Mouse (Mus musculus): ENCODE results near the gene Adh5. TPM values are rescaled to one million over a fixed set of nuclear protein-coding genes. Genes with fewer than 3 reads are reported as not detected.
A peak's percentile ranks its signal among the peaks of the same experiment; 100 is the strongest.
"Not testable (repeated sequence)": the region's sequence is repeated elsewhere in the genome, so short reads cannot be mapped to it uniquely, and the experiment has no call there.

Gene Adh5
- total RNA-seq, 2 experiments from 2014 or later: 57.1 to 58.3 TPM

GRCm38 (mm10) chr3:138458441-138458840 lies 15.5 kb downstream of the Adh5 start:
- DNase-seq (ENCODE audit: low spot score): no peak

DNA sequence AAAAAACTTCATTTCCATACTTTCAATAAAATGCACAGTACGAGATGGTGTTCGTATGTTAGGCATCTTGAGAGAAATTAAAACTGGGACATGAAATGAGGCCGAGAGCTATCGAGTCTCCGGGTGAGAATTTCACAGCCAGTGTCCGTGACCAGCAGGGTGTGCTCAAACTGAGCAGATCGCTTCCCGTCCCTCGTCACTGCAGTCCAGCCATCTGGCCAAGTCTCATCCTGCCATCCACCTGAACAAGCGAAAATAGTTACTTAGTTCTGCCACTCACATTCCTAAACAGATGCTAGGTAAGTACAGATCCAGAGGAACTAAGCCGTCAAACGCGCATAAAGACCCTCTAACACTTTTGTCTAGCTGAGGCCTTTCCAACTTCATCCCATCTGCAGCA lies 17.4 kb downstream of the Adh5 start:
- DNase-seq (ENCODE audit: low spot score): peak; percentile 27

DNA sequence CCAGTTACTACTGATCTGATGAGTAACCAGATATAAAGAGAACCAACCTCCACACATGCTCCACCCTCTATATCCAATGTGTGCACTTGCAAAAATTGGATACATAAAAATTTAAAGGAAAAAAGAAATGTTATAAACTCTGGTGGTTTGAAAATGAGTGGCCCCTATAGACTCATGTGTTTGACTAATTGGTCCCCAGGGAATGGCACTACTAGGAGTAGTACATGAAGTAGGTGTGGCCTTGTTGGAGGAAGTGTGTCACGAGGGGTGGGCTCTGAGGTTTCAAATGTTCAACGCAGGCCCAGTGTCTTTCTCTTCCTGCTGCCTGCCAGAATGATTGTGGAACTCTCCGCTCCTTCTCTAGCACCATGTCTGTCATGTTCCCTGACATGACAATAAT lies 18.9 kb downstream of the Adh5 start:
- DNase-seq (ENCODE audit: low spot score): no peak

- no peak for DNase-seq (ENCODE audit: low spot score)
Measured at GRCm38 (mm10) chr3:138463137-138463536, 20.2 kb downstream of the Adh5 start.

- DNase-seq (ENCODE audit: low spot score): no peak
Measured at GRCm38 (mm10) chr3:138463807-138464206, 20.9 kb downstream of the Adh5 start.

DNA sequence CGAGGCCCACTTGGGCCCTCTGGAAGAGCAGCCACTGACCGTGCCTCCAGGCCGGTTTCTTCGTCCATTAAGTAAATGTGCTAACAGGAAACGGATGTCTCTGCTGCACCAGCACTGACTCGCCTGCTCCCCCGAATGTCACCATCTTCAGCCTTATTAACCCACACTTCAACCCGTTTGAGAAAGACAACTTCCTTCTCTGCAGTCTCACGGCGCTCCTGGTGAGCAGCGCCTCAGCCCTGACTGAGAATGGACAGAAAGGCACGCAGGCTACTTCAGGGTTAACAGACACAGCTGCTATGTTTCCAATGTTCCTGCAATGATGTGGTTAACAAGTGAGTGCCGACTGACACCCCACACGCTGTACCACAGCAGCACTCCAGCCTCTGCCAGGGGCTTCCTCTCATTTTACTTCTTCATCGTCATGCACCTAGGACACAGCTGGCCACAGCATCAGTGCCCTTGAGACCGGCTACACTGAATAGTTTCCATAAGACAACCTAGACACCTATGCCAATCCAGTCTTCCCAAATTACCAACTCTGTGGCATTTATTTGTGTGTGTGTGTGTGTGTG lies 21.8 kb downstream of the Adh5 start:
- no peak for DNase-seq (ENCODE audit: low spot score)

DNA sequence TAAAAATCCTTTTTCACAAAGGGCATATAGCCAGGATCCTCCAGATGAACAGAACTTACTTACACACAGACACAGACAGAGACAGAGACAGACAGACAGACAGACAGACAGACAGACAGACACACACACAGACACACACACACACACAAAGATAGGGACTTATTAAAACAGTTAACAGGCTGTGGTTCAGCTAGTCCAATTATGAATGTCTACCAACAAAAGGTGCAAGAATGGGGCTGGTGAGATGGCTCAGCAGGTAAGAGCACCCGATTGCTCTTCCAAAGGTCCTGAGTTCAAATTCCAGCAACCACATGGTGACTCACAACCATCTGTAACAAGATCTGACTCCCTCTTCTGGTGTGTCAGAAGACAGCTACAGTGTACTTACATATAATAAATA lies 23.8 kb downstream of the Adh5 start:
- not testable (repeated sequence) for DNase-seq (ENCODE audit: low spot score)

- no peak for DNase-seq (ENCODE audit: low spot score)
Measured at GRCm38 (mm10) chr3:138471066-138471465, 28.2 kb downstream of the Adh5 start.

GRCm38 (mm10) chr3:138479489-138479888 lies 36.6 kb downstream of the Adh5 start:
- no peak for DNase-seq (ENCODE audit: low spot score)

DNA sequence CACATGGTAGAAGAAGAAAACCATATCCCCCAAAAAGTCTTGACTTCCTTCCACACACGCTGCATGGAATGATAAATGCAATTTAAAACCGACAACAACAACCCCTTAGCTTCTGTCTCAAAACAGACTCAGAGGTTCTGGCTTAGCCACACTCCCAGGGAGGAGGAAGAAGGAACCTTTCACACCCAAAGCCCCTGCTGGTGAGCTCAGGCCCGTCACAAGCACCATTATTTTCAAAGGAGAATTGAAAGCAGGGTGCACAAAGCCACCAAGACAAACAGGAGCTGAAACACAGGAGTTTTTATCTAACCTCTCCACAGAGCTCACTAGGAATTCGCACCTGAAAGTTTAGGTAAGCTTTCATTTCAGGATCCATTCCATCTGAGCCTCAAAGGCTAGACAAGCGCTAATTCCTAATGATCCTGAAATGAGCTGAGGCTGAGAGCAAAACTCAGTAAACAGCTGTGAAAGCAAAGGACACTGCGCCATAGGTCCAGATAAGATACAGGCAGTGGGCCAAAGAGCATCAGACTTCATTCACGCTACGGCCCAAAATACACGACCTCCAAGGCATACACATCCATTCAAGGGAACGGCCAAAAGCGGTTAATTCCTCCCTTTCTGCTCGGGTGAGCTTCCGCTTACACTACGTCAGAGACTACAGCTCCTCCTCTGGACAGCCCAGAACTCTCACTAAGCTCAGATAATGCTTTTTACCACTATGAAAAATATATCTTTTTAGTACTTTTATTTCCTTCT lies 38.8 kb downstream of the Adh5 start:
- no peak for DNase-seq (ENCODE audit: low spot score)

DNA sequence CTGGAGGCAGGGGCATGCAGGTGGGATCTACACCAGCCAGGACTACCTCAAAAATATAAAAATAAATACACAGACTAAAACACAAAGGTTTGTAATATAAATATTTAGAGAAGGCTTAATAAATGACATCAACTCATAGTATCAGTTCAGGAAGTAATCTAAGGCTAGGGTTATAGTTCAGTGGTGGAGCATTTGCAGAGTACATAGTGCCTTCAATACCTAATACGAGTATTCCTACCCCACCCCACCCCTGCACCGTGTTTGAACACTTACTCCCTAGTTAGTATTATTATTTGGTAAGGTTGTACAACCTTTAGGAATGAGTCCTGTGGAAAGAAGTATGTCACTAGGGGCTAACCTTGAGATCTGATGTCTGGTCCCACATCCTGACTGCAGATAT lies 40.3 kb downstream of the Adh5 start:
- DNase-seq (ENCODE audit: low spot score): no peak

DNA sequence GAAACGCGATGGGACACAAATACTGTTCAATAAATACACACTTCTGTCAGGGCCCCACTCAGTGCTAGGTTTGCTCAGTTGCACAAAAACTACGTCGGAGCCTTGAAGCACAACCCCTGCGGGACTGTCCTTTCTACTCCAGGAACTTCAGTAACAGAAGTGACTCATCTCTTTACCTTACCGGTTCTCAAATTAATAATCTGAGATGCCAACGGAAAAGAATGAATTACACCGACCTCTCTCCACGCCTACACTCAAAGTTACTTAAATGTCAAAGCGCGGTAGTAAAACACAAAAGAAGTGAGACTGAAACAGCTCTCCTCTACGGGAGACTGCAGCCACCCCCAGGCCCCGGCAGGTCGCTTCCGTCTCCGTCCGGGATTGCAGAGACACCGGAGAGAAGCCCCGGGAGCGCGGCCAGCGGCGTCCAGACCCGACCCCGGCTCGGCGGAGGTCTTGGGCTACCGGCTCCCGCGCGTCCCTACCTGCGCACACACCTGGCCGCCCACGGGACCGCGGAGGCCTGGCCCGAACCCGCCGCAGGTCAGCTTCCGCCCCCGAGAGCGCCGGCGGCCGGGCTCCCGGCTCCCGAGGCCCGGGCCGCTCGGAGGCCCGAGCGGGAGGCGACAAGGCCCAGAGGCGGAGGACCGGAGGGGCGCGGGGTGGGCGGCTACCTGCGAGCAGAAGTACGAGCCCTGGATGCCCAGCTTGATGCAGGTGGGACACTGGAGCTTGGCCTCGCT lies 45.9 kb downstream of the Adh5 start:
- no peak for DNase-seq (ENCODE audit: low spot score)

DNA sequence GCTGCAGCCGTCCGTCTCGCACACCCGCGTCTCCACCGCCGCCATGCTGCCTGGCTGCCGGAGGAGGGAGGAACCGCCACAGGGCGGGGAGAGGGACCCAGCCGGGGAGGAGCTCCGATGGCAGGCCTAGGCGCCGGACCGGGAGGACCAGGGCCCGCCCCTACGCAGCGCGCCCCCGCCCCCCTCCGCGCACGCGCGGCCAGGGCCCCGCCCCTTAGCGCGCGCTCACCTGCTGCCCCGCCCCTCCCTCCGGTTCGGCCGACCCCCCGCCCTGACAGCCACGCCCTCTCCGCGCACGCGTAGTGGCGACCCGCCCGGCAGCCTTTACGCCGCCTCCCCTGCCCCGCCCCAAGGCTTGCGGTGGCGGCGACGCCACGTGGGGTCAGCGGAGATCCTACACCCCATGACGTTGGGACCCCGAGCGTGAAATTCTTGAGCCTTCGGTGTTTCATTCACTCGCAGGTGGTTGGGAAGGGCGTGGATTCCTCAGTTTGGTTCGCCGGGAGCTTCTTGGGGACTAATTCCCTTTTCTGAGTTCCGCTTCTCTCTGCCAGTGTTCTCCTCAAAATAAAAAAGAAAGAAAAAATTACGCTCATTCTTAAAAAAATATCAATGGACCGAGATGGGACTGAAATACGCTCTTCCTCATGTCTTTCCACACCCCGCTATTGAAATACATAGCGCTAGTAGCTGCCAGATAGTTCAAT lies 46.6 kb downstream of the Adh5 start, which contains the start of gene Metap1:
Gene Metap1, minus strand, starts transcription at position 189 of the 707 bp plus-strand sequence.
- peak; percentile 95 for DNase-seq (ENCODE audit: low spot score)

DNA sequence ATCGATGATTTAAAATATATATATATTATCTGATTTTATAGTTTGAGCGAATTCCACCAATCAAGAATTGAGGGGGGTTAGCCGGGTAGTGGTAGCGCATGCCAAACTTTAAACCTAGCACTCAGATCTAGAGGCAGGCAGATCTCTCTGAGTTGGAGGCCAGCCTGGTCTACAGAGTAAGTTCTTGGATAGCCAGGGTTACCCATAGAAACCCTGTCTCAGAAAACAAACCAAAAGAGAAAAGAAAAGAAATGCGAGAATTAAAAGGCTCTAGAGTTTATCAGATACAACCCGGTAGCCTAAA lies 47.1 kb downstream of the Adh5 start:
- DNase-seq (ENCODE audit: low spot score): no peak

DNA sequence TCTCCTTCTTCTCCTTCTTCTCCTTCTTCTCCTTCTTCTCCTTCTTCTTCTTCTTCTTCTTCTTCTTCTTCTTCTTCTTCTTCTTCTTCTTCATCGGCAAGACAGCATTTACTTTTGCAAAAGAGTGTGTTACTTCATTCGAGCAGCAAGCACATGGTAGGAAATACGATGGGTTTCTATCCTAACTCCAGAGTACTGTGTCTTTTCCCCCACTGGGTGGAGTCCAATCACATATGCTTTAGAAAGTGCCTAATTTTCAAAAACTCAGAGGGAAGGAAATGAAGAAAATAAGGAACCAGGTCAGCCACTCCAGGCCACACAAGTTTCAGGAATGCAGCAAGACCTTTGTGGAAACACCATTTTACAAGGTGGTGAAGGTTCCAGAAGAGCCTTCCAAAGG lies 50.8 kb downstream of the Adh5 start:
- no peak for DNase-seq (ENCODE audit: low spot score)

DNA sequence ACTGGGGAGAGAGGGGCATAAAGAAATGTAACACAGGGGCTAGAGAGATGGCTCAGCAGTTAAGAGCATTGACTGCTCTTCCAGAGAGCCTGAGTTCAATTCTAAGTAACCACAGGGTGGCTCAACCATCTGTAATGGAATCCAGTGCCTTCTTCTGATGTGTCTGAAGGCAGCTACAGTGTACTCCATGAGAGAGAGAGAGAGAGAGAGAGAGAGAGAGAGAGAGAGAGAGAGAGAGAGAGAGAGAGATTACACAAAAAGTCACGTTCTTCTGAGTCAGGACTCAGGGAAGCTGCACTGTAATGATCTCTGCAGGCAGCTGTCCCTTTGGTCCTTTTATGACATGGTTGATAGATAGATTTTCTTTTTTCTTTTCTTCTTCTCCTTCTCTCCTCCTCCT lies 51.7 kb downstream of the Adh5 start:
- DNase-seq (ENCODE audit: low spot score): no peak

- no peak for DNase-seq (ENCODE audit: low spot score)
Measured at GRCm38 (mm10) chr3:138495166-138496145, 52.6 kb downstream of the Adh5 start.

DNA sequence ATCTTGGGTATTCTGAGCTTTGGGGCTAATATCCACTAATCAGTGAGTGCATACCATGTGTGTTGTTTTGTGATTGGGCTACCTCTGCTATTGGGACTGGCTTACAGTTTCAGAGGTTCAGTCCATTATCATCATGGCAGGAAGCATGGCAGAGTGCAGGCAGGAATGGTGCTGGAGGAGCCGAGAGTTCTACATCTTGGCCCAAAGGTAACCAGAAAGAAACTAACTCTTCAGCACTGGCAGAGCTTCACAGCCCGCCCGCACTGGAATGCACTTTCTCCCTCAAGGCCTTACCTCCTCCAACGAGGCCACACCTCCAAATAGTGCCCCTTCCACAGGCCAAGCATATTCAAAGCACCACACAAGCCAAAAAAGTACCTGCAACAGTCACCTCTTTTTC lies 55.8 kb downstream of the Adh5 start:
- no peak for DNase-seq (ENCODE audit: low spot score)

DNA sequence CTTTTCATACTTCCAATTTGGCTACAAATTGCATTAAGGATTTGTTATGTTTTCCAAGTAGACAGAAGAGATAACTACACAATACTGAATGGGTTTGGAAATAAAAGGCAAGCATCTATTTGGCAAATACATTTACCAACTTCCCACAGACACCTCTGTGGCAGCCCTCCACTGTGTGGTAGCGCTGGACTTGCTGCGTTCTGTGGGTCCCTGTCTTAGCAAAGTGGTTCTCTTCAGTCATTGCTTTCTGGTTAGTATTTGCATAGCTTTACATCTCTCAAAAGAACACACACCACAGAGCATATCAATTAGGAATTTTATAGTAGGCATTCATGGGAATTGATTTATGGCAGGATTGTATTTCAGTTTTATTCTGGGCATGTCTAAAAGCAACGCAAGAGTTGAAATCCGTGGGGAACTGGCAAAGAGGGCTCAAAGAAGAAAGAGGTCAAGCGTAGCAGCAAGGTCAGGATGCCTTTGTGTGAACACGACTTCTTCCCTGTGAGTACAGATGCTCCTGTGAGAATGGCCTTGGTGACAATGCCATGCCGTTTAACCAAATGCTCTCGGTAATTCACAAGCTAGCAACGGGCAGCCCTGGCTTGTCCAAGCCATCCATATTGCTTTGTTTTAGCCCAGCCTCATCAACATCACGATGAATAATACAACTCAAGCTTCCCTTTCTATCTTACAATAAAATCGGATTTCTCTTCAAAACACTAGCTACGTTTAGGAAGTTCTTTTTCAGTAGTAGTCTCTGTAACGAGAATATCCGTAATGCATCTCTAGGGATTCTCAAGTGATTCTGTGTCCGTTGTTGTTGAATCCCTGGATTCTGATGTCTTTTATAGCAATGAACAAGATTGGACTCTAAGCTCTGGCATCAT lies 57.2 kb downstream of the Adh5 start:
- DNase-seq (ENCODE audit: low spot score): no peak

- no peak for DNase-seq (ENCODE audit: low spot score)
Measured at GRCm38 (mm10) chr3:138503754-138504153, 60.9 kb downstream of the Adh5 start.

All from gastrocnemius, adult 18-20 months (tissue).